Mouse (Mus musculus) c-Kit-negative CD71-positive TER-119-positive erythroid progenitor cells, embryonic 14.5 days (primary cell): ENCODE results near the gene Snx33.
"Not testable (repeated sequence)": the region's sequence is repeated elsewhere in the genome, so short reads cannot be mapped to it uniquely, and the experiment has no call there.

ENCODE experiments used
- DNase-seq: peaks from one replicate; pipeline ENCODE4 v3.0.0-alpha.2; 2013; ENCODE audit warnings: low read depth, low spot score

The Snx33 gene

DNA sequence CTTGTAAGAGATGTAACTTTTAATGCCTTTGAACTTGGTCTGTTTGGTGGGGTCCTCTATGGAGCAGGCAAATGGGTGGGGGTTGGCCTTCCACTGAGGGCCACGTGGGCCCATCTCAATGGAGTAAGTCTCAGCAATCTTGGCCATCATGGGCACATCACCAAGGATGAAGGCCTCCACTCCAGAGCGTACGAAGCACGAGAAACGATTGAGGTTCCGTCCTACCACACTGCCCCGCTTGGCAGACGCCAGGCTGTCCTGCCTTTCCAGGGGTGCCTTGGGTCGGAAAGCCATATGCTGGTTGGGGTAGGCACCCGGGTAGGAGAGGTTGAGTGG, 2.2 kb downstream of the Snx33 start:
- no peak for DNase-seq

DNA sequence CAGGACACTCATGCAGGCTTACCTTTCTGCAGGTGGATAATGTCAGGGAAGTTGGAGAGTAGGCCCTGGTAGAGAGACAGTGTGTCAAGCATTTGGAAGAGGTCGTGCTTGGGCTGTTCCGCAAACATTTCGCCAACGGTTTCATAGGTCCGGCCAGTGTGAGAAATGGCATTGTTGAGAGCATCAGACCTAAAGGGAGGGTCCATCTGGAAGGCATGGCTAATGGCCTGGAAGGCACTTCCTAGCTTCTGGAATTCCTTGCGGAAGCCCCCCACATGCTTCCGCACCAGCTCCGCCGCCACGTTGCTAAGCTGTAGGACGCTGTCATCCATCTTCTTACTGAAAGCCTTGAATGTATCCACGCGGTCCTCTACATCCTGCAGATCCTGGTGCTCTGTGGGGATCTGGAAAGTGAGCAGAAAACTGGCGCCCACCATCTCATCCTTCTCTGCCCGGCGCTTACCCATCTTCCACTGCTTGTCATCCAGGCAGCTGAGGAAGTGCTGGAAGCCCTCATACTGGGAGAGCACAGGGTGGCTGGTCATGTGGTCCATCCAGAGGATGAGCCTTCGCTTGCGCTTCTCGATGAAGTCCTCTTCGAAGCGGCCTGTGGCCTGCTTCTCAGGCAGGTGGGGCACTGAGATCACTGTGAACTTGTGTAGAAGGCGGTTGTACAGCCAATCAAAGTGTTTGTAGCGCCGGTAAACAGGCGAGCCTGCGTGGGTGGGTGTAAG, 2.7 kb downstream of the Snx33 start:
- DNase-seq: no peak

DNA sequence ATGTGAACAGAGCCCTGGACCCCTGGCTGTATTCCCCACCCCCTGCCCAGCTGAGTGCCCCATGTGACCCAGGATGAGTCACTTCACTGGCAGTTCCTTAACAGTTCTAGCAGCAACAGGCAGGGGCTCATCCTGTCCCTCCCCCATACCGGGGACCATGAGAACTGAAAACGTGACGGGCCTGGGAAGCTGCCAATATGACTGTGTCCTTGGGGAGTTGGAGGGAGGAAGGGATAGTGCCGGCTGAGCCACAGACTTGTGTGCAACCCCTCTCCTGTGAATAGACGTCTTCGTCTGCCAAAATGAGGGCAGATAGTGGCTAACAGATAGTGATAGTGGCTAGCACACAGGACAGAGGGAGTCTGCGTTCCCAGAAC, 3.5 kb downstream of the Snx33 start:
- no peak for DNase-seq

DNA sequence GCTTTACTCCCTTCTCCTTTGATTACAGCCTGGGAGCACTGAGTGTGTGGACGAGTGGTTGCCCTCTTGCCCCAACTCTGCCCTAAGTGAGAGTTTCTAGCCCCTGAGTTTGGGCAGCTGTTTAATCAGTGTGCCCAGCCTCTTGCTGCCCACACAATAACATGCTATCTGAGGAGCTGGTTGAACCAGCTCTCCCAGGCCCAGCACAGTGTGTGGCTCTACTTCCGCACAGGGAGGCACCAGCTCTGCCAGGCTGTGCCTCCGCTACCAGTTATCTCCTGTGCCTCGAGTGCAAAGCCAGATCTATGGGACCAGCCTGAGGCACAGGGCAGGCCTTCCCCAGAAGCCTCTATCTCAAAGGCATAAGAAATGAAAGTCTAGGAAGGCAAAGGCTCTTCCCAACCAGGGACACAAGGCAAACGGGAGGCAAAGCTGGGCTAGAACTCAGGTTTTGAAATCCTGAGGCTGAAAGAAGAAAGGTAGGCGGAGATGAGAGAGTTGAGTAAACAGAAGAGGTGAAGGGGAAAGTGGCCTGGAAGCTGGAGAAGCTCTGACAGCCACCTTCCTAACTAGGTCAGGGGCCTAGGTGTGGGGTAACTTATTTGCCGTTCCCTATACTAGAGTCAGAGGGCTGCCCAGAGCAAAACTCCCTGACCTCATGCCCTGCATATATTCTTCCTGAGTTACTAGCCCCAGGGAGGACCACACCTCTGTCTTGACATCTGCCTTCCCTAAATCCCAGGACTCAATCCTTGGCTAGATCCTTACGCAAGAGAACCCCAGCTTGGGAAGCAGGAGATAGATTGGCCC, 4.1 kb downstream of the Snx33 start:
- DNase-seq: no peak

DNA sequence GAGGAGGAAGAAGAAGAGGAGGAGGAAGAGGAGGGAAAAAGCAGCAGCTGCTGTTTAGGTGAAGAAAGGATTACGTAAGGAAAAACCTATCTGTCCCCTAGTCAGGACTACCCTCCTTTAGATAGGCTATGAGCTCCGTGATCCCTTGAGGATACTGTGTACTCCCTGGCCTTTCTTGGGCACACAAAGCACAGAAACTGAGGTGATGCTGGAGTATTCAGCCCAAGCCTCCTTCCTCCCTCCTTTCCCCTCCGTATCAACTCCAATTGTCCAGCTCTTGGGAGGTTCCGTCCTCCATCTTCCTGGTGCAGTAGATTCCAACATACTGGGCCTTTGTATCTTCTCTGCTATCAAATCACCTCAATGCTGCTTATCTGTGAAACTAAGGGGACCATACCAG, 5.4 kb downstream of the Snx33 start:
- DNase-seq: no peak

DNA sequence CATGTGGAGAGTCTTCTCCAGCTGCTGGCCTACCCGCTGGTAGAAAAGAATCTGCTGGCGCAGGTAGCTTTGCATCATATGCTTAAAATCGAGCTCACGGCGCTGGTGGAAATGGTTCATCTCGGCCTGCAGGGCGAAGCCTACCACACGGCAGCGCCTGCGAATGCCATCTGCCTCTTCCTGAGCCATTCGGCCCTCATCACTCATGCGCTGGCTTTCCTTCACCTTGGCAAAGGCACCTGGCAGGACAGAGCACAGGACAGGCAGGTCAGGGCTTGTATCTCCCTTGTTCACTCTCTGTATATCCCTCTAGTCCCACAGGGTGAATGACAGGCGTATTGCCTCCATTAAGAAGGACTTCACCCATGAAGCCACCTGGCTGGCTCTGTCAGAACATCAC, 9.7 kb downstream of the Snx33 start:
- DNase-seq: no peak

DNA sequence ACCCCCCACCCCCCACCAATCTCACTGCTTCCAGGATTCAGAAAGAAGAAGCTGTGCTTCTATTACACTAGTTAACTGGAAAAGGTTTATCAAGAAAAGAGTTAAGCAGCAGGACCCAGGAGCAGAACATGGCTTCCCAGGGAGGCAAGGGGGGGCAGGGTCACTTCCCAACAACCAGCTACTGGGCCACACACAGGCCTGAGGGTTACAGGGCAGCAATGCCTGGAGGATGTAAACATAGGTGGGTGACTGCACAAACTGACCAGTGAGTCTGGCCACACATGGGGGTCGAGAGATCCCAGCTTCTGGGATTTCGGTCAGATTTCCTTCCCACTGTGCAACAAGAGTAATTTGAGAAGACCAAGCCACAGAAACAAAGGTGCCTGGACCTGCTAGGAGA, 11.0 kb downstream of the Snx33 start:
- no peak for DNase-seq

DNA sequence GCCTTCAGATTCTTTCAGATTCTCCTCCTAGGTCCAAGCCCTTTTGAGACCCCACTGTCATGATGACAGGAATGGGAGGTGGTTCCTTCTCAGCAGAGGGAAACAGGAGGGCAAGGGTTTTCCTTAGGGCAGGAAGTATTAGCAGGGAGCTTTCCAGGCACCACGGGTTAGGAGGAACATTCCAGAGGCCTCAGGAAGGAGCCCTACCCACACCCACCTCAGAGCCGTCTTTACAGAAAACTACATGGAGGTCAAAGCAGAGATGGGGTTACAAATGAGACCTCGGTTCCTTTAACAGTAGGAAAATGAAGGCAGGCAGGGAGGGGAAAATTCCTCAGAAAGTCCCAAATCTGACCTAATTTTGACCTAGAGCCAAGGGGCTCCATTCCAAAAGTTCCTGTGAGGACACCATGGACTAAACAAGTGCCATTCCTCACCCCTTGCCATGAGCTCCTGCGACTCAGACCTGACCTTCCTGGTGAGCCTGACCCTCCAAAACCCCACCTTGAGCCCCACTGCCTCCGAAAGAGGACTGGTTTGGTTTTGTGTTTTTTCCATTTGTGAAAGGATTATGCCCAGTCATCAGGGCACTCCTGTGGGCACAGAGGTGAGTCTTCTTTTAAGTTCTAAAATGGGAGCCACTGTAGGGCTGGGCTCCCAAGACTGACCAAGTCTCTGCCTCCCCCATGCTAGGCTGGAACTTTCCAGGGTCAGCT, 12.3 kb downstream of the Snx33 start:
- no peak for DNase-seq

DNA sequence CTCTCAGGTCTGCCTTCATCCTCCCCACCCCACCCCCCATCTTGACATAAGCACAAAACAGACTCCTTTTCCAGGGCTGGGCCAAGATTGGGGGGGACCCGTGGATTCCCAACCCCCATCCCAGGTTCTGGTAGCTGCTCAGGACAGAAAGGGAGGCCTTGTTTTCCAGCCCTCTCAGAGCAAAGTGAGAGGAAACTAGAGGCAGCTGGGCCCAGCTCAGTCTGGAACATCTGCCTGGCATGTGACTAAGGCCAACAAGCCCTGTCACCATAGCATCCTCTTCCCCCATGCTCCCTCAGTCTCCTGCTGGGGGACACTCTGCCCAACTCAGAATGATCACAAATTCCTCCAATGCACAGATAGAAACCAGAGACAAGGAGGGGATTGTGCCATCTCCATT, 13.1 kb downstream of the Snx33 start:
- no peak for DNase-seq

DNA sequence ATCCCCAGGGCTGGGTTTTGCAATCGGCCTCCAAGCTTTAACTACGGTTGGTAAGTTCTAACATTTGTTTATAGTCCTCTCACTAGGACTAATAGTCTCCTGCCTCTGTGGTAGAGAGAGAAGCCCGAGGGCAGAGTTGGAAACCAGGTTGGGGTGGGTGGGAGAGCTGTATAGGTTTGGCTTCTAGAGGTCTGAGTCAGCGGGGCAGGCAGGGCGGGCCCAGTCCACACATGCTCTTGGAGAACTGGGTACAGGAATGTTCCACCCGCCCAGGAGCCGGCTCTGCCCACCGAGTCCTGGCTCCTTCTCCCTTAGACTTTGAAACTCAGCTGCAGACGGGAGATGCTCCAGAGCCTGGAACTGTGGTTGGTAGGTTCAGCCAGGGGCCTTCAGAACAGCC, 14.2 kb downstream of the Snx33 start:
- DNase-seq: no peak

DNA sequence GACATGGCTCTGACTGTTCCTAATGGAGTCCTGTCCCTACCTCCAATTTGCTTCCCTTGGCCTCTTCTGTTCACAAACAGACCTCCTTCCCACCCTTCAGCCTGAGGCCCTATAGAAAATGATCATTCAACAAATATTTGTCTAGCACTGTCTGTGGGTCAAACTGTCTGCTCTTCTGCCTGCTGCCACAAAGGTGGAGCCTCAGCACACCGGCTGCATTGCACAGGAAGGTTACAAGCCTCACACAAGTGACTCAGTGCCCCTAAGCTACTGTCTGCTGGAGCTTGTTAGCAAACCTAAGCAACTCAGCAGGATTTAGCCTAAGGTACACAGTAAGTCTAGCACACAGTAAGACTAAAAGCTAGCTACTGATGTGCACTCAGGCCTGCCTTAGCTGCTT, 17.2 kb downstream of the Snx33 start:
- DNase-seq: no peak

DNA sequence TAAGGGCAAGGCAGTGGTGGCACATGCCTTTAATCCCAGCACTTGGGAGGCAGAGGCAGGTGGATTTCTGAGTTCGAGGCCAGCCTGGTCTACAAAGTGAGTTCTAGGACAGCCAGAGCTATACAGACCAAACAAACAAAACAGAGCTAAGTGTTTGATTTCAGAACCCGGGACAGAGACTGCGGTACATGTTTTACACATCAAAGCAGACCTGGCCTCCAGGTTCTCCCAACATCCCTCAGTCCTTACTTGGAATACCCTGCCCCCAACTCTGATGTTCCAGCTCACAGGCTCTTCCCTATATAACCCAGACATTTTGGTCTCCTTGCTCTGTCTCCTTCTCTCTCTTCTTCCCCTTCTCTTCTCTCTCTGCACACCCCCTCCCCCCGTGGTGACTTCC, 18.2 kb downstream of the Snx33 start:
- not testable (repeated sequence) for DNase-seq

DNA sequence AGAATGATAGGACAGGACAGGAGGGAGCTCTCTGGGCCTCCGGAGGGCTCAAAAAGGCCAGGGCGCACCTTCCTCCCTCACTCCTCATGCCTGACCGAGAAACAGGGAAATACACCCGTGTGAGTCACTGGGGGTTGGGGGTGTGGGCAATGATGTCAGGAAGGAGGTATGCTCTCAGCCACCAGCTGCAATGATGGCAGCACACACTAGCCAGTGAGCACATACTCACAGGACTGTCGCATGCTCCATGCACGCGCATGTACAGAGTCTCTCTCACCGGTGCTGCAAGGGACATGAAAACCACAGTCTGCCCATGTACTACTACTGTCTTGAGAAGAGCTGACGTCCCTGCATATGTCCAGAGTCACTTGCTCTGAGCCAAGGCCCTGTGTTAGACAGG, 20.6 kb downstream of the Snx33 start:
- DNase-seq: no peak

DNA sequence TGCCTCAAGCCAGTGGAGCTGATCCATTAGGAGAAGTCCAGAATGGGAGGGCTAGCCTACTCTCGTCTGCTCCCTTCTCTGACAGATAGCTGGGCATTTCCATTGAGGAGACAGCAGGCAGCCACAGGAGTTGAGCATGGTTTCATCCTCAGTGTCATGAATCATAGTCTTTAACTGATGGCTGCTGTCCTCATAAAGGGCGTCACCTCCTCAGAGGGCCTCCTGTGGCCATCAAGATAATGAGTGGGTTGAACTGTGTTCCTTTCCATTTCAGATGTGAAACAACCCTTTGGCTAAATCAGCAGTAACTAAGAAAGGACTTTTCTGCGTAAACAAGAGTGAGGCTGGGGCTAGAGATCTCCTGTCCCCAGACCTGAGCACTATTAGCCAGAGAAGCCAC, 24.5 kb downstream of the Snx33 start:
- no peak for DNase-seq

DNA sequence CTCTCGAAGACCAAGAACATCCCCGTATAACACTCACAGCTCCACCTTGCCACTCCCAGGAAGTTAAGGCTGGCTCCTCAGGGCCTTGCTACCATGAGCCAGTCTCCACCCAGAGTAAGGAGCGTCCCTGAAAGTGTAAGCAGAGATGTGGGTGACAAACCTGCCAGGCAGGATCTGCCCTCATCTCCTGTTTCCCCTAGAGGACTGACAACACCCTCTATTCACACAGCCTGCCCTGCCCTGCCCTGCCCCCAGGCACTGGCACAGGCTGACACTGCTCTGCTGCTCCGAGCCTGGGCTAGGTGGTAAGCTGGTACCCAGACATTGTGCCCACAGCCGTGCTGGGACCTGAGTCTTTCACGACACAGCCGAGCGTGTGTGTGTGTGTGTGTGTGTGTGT, 27.0 kb downstream of the Snx33 start:
- no peak for DNase-seq

DNA sequence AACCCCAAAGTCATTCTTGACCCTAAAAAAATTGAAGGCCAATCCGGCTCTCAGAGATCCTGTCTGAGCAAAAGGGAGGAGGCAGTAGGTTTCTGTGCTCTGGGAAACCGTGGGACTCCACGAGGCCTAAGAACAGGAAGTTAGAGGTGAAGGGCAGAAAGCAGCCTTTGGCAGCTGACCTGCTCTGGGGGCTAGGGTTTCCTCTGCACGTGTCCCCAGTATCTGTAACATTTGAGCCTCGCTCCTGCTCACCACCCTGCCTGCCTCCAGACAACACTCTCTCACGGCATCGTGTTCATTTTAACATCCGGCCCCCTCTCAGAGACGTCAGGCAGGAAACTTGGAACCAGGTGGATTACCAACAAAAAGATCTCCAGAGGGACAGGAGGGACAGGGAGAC, 27.6 kb downstream of the Snx33 start:
- DNase-seq: no peak

DNA sequence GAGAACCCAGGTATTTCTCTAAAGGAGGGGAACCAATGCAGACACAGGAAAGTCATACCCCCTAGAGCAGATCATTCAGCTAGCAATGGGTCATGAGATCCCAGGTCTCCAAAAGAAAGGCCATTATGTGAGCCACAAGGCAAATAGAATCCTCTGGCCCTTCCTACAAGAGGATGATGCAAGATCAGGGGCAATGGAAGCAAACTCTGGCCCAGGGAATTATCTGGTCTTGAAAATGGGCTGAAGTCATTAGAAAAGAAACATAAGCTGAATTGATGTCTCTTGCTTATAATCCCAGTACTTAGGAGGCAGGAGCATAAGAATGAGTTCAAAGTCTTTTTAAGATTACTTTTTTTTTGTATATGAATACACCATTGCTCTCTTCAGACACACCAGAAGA, 28.1 kb downstream of the Snx33 start:
- no peak for DNase-seq

DNA sequence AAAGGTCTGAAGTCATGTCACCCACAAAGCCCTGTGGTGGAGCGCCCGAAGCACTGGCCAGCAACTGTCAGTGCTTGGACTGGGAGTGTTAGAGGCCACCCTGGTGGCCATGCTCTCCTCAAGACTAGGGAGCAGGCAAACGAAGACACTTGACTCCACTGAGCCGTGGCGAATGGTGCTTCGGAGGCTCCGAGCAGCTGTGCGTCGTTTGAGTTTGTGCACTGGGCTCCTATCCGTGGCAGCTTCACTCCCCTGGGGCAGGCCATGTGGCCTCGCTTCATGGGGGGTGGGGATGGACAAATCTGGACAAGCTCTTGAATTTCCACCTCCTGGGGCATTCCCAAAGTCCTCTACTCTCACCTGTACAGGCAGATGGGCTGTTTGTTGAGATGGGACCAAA, 28.8 kb downstream of the Snx33 start:
- DNase-seq: no peak

DNA sequence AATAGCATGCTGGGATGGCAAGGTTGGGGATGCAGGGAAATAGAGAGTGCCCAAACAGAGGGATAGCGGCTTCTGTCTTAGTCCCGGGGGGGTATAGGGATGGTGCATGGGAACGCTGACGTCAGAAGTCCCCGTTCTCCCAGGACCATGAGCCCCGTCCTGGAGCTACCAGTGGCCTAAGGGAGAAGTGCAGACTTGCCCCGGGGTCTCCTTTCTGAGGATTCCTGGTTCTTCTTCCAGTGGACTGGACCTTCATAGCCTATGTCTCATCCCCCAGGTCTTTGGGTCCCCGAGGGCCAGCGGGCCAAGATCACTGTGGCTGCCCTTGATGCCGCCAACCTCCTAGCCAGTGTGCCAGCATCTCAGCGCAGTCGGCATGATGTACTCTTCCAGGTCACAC, 31.4 kb downstream of the Snx33 start:
- no peak for DNase-seq

DNA sequence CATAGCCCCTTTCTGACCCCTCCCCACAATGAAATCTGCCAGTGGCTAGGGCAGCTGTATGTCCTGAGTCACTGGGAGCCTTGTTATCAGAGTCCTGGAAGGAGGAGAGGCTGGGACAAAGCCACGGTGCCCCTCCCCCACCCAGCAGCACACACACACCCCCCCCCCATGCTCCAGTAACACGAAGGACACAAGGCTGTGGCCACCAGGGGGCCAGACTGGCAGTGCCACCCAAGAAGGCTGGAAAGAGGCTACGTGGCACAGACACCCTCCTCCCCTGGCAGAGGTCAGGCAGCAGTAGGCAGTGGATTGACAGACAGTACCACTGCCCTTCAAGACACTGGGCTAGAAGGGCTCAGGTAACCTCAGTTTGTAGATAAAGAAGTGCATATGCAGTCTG, 34.2 kb downstream of the Snx33 start:
- DNase-seq: no peak

DNA sequence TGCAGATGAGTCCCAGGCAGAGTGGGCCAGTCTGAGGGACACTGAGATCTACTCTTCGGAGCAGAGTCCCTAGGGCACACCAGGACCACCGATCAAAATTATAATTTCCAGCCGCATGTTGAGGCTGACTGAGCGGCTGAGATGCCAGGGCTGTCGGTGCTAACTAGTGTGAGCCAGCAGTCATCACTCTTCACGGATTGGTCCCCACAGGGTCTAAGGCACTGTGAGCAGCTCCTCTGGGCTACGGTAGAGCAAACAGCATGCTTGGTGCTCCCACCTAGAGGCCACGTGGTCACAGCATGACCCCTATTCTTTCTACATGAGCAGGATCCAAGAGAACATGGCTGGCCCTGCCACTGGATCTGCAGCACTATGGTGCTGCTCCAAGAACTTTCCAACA, 34.9 kb downstream of the Snx33 start:
- DNase-seq: no peak

DNA sequence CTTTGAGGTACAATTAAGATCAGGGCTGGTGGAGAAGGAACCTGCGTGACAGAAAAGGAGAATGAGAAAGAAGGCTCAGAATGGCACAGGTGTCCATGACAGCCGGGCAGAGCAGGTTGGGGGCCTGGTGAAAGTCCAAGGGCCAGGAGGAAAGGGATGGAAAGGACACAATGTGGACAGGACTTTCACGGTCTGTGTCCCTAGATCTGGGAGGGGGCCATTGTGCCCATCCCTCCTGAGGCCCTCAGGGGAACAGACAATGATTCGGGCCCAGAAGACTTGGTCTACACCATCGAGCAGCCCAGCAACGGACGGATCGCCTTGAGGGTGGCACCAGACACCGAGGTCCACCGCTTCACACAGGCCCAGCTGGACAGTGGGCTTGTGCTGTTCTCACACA, 36.1 kb downstream of the Snx33 start:
- no peak for DNase-seq

DNA sequence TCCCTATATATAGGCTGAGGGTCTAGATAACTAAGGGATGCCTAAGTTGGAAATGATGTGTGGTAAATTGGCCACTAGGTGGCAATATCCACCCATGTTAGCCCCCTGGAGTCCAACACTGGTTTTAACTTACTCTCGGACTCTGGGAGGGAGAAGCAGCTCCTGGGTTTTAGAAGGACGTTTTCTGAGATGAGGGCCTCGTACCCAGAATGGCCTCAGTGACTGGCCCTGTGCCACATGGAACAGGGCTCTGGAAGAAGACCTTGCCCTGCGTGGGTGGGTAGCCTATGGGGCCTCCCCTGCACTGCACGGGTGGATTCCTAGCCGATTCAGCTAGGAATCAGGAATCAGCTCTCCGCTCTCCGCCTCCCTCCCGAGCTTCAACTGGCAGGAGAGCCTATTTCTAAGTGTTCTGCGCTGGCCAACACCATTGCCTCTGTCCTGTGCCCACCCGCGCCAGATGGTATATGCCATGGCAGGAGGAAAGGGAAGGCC, 36.6 kb downstream of the Snx33 start:
- DNase-seq: peak; percentile 37
